Mouse (Mus musculus) heart, embryonic 13.5 days (tissue): Measurements from ENCODE around the gene Tm7sf3. TPM values are rescaled to one million over a fixed set of nuclear protein-coding genes. Genes with fewer than 3 reads are reported as not detected.
"Not testable (repeated sequence)": the region's sequence is repeated elsewhere in the genome, so short reads cannot be mapped to it uniquely, and the experiment has no call there.

Source experiments
- ATAC-seq: fragments of 200-750 bp; cut with Nextera tagmentation; 2 replicates; pipeline ENCODE4 v1.8.0; 2017; ENCODE audit warnings: moderate TSS enrichment; ENCODE audit not compliant: insufficient number of reproducible peaks, low FRiP score, low TSS enrichment; ENCODE audit errors: extremely low read depth
- H3K27ac ChIP-seq: fragments of 300-500 bp; sonication (generic); replicated peaks from 2 replicates; pipeline ENCODE4 v1.5.1; 2015; ENCODE audit warnings: moderate library complexity, mild to moderate bottlenecking, inconsistent platforms
- H3K27me3 ChIP-seq: fragments of 300-500 bp; sonication (generic); replicated peaks from 2 replicates; pipeline ENCODE4 v1.6.1; 2015; ENCODE audit warnings: mild to moderate bottlenecking, inconsistent platforms
- H3K36me3 ChIP-seq: fragments of 300-500 bp; sonication (generic); 2 replicates; pipeline ENCODE4 v1.6.1; 2015; ENCODE audit warnings: mild to moderate bottlenecking, inconsistent platforms
- H3K4me1 ChIP-seq: fragments of 300-500 bp; sonication (generic); 2 replicates; pipeline ENCODE4 v1.6.1; 2015; ENCODE audit warnings: inconsistent platforms
- H3K4me2 ChIP-seq: fragments of 300-500 bp; sonication (generic); 2 replicates; pipeline ENCODE4 v1.6.1; 2015; ENCODE audit warnings: inconsistent platforms, mild to moderate bottlenecking, moderate library complexity
- H3K4me3 ChIP-seq: fragments of 300-500 bp; sonication (generic); 2 replicates; pipeline ENCODE4 v1.5.1; 2015; ENCODE audit warnings: moderate library complexity, mild to moderate bottlenecking, inconsistent platforms
- H3K9ac ChIP-seq: fragments of 300-500 bp; sonication (generic); 2 replicates; pipeline ENCODE4 v1.6.1; 2015; ENCODE audit warnings: inconsistent platforms, mild to moderate bottlenecking, moderate library complexity
- H3K9me3 ChIP-seq: fragments of 300-500 bp; sonication (generic); 2 replicates; pipeline ENCODE4 v1.6.1; 2016; ENCODE audit warnings: inconsistent platforms
- WGBS: fragments of 180-500 bp; shearing (Covaris S2); methylation state at CpG from one replicate; pipeline ENCODE4 v1.1.7; 2015; ENCODE audit warnings: mixed read lengths; 5-methylcytosine and 5-hydroxymethylcytosine counted together
- polyA plus RNA-seq: library from polyadenylated mRNA; unstranded; fragments of >200 nt; fragmentation: Nextera tagmentation; extraction: Ambion mirVana; gene quantifications from 2 replicates; pipeline ENCODE4 v1.2.1, GENCODE M21; 2015

The Tm7sf3 gene
- polyA plus RNA-seq, 1 experiment from 2014 or later: 36.4 TPM

GRCm38 (mm10) chr6:146572073-146572472, 70.6 kb downstream of the Tm7sf3 start:
- H3K4me1 ChIP-seq: peaks cover 22% of the 10 kb centered on the region
- no peak overlapping the region for H3K27ac ChIP-seq
- H3K9me3 ChIP-seq: no peaks in the 10 kb centered on the region
- ATAC-seq: no peak
- H3K9ac ChIP-seq: no peak overlapping the region
- H3K4me2 ChIP-seq: no peak overlapping the region
- H3K4me3 ChIP-seq: no peak overlapping the region
- H3K27me3 ChIP-seq: no peaks in the 10 kb centered on the region
- peaks cover 44% of the 10 kb centered on the region for H3K36me3 ChIP-seq

- not testable (repeated sequence) for H3K9ac ChIP-seq, H3K9me3 ChIP-seq, H3K4me1 ChIP-seq, ATAC-seq, H3K4me3 ChIP-seq, H3K27me3 ChIP-seq, H3K27ac ChIP-seq, H3K4me2 ChIP-seq
- 76% methylated on average over 1 of the region's 1 CpGs for WGBS
- peaks cover 79% of the 10 kb centered on the region for H3K36me3 ChIP-seq
Measured at GRCm38 (mm10) chr6:146562461-146562860, 80.2 kb downstream of the Tm7sf3 start.

Other genes with a start within 250 kb of the Tm7sf3 start
- gene Itpr2, start 140.6 kb downstream of the Tm7sf3 start, polyA plus RNA-seq: 31.2 and 31.4 TPM in 2 replicates
- gene Fgfr1op2, start 65.6 kb downstream of the Tm7sf3 start, polyA plus RNA-seq: 79.8 and 86.3 TPM in 2 replicates
- gene Ints13, start 65.0 kb downstream of the Tm7sf3 start, polyA plus RNA-seq: 43.4 and 50.9 TPM in 2 replicates
- 139 and 155 TPM in 2 replicates for gene Med21, start 277 bp downstream of the Tm7sf3 start, polyA plus RNA-seq
- 37.9 and 41.4 TPM in 2 replicates for gene Stk38l, start 82.2 kb upstream of the Tm7sf3 start, polyA plus RNA-seq
- 2.2 and 2.5 TPM in 2 replicates for gene Arntl2, start 153.2 kb upstream of the Tm7sf3 start, polyA plus RNA-seq
- gene Smco2, start 207.3 kb upstream of the Tm7sf3 start, polyA plus RNA-seq: not detected in 2 replicates
- 47.0 and 48.6 TPM in 2 replicates for gene Ppfibp1, start 245.7 kb upstream of the Tm7sf3 start, polyA plus RNA-seq